Mouse (Mus musculus): ENCODE results near the gene Arhgap17. TPM values are rescaled to one million over a fixed set of nuclear protein-coding genes. Genes with fewer than 3 reads are reported as not detected.

Gene Arhgap17
- polyA plus RNA-seq, 1 experiment = 27.9 TPM

- peak; percentile 57 for DNase-seq (ENCODE audit: low spot score)
Measured at GRCm38 (mm10) chr7:123368778-123369746, 653 bp downstream of the Arhgap17 start.

GRCm38 (mm10) chr7:123368187-123368586 is 1.5 kb downstream of the Arhgap17 start:
- no peak for DNase-seq (ENCODE audit: low spot score)

- DNase-seq (ENCODE audit: low spot score) = no peak
Measured at GRCm38 (mm10) chr7:123367218-123368150, 2.2 kb downstream of the Arhgap17 start.

- DNase-seq (ENCODE audit: low spot score) = no peak
Measured at GRCm38 (mm10) chr7:123366806-123367205, 2.9 kb downstream of the Arhgap17 start.

- no peak for DNase-seq (ENCODE audit: low spot score)
Measured at GRCm38 (mm10) chr7:123365876-123366741, 3.6 kb downstream of the Arhgap17 start.

GRCm38 (mm10) chr7:123363971-123364370 is 5.7 kb downstream of the Arhgap17 start:
- DNase-seq (ENCODE audit: low spot score) = no peak

- DNase-seq (ENCODE audit: low spot score) = no peak
Measured at GRCm38 (mm10) chr7:123362806-123363205, 6.9 kb downstream of the Arhgap17 start.

- no peak for DNase-seq (ENCODE audit: low spot score)
Measured at GRCm38 (mm10) chr7:123361229-123361980, 8.3 kb downstream of the Arhgap17 start.

- DNase-seq (ENCODE audit: low spot score) = no peak
Measured at GRCm38 (mm10) chr7:123360185-123360584, 9.5 kb downstream of the Arhgap17 start.

GRCm38 (mm10) chr7:123359101-123359500 is 10.6 kb downstream of the Arhgap17 start:
- DNase-seq (ENCODE audit: low spot score) = no peak

GRCm38 (mm10) chr7:123356158-123356557 is 13.6 kb downstream of the Arhgap17 start:
- no peak for DNase-seq (ENCODE audit: low spot score)

GRCm38 (mm10) chr7:123354851-123355250 is 14.9 kb downstream of the Arhgap17 start:
- DNase-seq (ENCODE audit: low spot score) = no peak

GRCm38 (mm10) chr7:123354392-123354791 is 15.3 kb downstream of the Arhgap17 start:
- no peak for DNase-seq (ENCODE audit: low spot score)

- DNase-seq (ENCODE audit: low spot score) = no peak
Measured at GRCm38 (mm10) chr7:123353879-123354278, 15.8 kb downstream of the Arhgap17 start.

- no peak for DNase-seq (ENCODE audit: low spot score)
Measured at GRCm38 (mm10) chr7:123353081-123353480, 16.6 kb downstream of the Arhgap17 start.

GRCm38 (mm10) chr7:123350243-123350642 is 19.5 kb downstream of the Arhgap17 start:
- DNase-seq (ENCODE audit: low spot score) = no peak

- DNase-seq (ENCODE audit: low spot score) = no peak
Measured at GRCm38 (mm10) chr7:123349813-123350212, 19.9 kb downstream of the Arhgap17 start.

GRCm38 (mm10) chr7:123346631-123347290 is 23.0 kb downstream of the Arhgap17 start:
- DNase-seq (ENCODE audit: low spot score) = no peak

- no peak for DNase-seq (ENCODE audit: low spot score)
Measured at GRCm38 (mm10) chr7:123345041-123345544, 24.6 kb downstream of the Arhgap17 start.
